Mouse (Mus musculus) heart, adult 18-20 months (tissue): ENCODE results near the gene Gramd1a. TPM values are rescaled to one million over a fixed set of nuclear protein-coding genes. Genes with fewer than 3 reads are reported as not detected.

Experiments used
- DNase-seq, 2 experiments: peaks; one replicate each; pipeline ENCODE4 v3.0.0; 2021 to 2022; ENCODE audit warnings: mixed read lengths in 1 of 2
- long read RNA-seq, 2 experiments: library from polyadenylated mRNA; stranded (forward); transcript quantifications; one replicate each; pipeline ENCODE4 v2.0.0; 2021
- total RNA-seq, 2 experiments: library from RNA; stranded (reverse); gene quantifications; 2 replicates each; pipeline ENCODE4 v1.2.3; 2021

Gramd1a gene
- total RNA-seq = 10 to 100 TPM; 26.6 to 34.5 TPM
- long read RNA-seq, experiment 1, partial matches to known transcripts = 3 of 27 reads
- long read RNA-seq, experiment 1, other reads (novel, unspliced or antisense) = 24 of 27 reads
- long read RNA-seq, experiment 2, partial matches to known transcripts = 8 of 27 reads
- long read RNA-seq, experiment 2, other reads (novel, unspliced or antisense) = 18 of 27 reads

DNA sequence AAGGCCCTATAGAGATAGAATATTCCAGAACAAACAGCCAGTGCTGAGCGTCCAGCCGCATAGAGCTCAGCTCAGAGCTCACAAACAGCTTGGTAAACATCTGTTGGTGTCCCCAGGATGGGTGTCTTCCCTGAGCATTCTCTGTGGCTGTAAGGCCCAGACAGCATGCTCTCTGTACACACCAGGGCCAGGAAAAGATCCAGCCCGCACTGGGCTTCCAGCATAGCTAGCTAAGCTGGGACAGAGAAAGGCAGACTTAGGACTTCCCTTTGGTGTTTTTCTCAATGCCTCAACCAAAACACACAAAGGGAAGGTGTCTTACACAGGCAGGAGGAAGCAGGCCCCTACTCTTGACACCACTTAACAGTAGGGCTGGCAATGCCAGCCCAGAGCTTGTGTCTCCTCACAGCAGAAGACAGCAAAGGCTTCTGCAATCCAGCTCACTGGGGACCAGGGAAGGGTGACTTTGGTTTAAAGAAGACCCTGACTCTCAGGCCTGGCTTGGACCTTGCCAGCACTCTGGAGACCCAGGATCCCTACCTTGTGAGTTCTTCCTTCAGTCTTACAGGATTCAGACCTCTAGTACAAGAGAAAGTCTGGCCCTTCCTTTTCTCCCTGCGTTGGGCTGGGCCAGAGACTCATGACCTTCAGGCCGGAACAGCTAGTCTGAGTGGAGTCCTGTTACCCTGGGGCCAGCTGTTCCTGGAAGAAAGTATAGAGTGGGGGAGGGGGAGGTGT lies at the start of gene Gramd1a:
TSS of gene Gramd1a (minus strand) at position 601 of the 738 bp plus-strand sequence.
- DNase-seq = peak; percentile 56 to 61

DNA sequence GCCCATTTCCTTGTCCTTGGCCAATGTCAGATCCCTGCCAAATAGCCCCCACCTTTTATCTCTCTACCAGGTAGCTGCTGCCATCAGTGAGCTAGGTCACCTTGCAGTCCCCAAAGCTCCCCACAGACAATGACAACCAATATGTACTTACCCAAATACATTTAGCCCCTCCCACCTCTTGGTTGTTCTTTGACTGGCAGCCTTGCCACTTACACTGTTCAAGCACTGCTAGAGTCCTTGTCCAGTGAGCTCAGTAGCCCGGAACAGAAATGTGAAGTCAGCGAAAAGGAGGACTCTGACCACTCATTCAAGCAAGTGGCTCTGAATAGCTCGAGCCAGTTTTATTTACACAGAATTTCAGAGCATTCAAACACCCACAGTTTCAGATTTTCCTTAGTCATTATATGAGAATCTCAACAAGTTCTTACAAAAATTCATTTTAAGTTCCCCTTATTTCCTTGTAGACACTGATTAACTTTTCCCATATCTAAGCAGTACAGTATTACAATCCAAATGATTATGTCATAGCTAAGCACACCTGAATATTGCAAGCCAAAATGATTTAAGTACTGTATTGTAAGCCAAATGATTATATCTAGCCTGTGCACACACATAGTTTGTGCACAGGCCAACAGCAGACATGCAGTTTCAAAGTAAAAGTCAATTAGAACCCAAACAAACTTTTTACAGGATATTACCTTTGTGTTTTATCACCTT lies 40.1 kb upstream of the Gramd1a start:
- DNase-seq = no peak

DNA sequence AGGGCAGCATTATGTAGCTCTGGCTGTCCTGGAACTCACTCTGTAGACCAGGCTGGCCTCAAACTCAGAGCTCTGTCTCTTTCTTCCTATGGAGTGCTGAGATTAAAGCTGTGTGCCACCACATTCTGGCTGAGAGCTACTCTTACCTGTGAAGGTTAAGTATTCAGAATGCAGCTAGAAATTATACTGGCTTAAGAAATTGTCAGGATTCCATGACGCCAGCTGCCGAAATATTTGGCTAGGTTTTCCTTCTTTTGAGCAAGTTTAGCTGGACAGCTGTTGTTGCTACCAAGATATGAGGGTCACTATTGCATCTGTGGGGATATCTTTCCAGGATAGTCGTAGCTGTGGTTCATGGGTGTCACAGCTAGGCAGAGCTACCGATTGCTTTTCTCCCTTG lies 29.0 kb upstream of the Gramd1a start:
- DNase-seq = peak in 1 of 2 experiments; percentile 22

- no peak for DNase-seq
Measured at GRCm38 (mm10) chr7:31182863-31183262, 27.2 kb upstream of the Gramd1a start.

DNA sequence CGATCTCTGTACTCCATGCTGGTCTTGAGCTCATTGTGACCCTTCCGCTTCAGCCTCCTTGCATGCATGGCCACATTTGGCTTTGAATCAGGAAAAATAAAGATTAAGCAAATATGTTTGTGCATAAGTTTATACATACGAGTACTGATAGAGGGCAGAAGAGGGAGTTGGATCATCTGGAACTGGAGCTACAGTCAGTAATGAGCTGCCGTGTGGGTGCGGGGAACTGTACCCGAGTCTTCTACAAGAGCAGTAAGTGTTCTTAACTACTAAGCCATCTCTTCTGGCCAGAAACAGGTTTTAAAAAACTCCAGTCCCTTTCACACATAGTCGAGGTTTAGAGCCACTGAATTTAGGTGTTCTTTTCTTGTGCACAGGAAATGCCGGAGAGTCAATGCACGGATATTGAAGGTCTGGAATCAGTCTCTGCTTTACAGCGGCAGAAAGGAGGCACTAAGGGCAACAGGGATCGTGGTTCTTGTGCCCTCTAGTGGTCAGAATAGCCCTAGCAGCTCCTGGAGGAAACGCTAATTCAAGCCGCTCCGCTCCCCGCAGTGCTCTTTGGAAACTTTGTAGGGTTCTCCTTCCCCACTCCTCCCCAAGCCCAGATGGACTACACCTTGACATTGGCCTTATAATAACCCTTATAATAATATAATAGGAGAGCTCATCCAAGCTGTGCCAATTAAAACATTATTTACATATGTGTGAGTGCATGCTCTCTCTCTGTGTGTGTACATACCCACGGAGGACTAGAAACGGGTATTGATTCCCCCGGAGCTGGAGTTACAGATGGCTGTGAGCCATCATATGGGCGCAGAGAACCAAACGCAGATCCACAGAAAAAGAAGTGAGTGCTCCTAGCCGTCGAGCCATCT lies 21.4 kb upstream of the Gramd1a start:
- DNase-seq = peak; percentile 70 to 89

- no peak for DNase-seq
Measured at GRCm38 (mm10) chr7:31175096-31175495, 19.4 kb upstream of the Gramd1a start.

DNA sequence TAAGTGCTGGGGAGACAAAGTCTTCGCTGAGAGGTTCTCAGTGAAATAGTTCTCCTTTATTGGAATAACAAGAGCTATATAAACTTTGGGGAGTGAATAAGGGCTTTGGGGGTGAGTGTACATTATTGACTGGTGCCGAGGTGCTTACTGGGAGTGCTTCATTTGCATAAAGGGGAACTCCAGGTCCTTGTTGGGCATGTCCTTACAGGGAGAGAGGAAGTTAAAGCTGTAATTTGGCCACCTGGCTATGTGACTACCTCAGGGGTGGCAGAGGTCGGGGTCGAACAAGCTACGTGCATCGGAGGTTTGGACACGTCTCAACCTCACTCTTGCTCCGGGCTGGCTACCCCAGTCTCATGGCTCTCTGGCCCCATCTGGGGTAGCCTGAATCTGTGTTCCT lies 18.8 kb upstream of the Gramd1a start:
- no peak for DNase-seq

DNA sequence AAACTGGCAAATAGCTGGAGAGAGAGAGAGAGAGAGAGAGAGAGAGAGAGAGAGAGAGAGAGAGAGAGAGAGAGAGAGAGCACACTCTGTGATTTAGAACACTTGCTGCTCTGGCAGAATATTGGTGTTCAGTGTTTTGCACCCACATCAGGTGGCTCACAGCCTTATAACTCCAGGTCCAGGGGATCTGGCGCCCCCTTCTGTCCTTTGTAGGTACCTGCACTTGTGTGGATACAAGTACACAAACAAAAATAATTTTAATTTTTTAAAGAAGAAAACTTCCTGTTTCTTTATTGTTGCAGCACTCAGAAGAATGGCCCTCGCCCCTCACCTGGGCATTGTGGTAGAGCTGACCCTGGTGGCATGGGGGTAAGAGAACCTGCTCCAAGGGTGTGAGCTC lies 16.5 kb upstream of the Gramd1a start:
- DNase-seq = peak in 1 of 2 experiments; percentile 56

DNA sequence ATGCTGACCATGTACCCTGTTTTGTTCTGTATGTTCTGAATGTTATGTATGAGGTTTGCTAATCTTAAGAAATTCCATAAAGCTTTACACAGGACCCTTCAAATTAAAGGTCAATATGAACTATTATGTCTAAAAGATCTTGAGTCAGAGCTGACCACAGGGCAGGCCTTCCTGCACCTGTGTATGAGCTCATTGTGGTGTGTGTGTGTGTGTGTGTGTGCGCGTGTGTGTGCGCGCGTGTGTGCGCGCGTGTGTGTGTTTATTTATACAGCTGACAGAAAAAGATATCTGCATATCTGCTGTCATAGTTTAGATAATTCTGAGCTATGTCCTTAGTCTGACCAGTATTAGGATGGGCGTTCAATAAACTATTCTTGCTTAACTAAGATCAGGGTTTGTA lies 14.8 kb upstream of the Gramd1a start:
- DNase-seq = no peak

DNA sequence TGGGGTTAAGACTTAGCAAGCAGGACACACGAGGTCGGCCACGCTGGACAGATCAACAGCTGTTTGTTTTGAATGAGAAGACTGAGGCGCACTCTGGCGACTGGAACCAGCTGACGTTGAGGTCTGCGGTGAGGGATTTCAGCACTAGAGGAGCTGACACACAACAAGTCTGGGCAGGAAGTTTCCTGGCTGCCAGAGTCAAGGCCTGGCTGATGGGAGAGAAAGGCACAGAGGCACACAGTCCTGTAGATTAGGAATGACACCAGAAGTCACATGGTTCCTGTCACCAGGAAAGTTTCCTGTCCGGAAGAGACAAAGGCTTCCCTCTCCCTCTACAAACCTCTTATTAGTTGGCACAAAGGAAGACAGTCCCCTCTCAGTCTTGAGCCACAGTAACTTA lies 12.7 kb upstream of the Gramd1a start:
- peak in 1 of 2 experiments; percentile 55 for DNase-seq

- no peak for DNase-seq
Measured at GRCm38 (mm10) chr7:31164748-31165147, 9.1 kb upstream of the Gramd1a start.

DNA sequence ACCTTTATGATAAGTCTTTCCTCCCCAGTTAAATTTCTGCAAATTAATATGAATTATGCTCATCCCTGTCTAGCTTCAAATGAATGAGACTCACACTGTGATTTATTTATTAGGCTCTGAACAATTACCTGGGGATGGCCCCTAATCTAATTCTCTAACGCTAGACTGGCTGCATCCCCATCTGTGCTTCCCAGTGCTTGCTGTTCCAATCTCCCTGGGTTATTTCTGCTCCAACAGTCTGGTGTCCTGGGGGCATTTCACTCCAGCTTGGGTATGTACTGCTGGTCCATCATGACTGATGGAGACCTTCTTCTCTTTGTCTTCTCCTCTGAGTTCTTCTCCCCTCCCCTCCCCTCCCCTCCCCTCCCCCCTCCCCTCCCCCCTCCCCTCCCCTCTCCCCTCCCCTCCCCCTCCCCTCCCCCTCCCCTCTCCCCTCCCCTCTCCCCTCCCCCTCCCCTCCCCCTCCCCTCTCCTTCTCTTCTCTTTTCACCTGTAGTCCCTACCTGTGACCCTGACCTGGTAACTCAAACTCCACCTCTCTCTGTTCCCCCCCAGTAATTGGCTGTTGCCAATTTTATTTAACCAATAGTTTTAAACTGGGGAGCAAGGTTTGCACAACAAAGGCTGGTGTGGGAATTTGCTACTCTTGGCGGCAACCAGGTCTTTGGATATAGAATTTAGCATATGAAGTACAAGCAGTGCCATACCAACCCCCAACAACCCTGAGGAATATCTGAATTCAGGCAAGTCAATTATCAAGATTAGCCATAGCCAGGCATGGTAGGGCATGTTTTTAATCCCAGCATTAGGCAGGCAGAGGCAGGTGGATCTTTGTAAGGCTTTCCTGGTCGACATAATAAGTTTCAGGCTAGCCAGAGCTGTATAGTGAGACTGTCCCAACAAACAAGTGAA lies 8.2 kb upstream of the Gramd1a start:
- DNase-seq = no peak

DNA sequence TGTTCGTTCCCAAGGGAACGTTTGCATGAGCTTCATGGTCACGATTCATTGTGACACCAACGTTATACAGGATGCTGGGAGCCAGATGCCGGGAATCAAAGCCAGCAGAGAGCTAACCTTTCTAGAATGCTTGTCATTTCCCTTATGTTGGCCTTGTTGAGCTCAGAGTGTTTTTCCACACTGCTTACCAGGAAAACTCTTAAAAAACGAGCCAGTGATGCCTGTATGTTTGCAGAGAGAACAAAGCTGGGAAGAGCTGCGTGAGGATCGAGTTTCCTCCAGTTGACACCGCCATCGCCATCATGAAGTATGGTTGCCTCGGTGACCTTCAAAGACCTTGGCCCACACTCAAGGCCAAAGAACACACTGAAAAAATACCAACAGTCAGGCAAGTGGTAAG lies 6.6 kb upstream of the Gramd1a start:
- DNase-seq = no peak

GRCm38 (mm10) chr7:31161831-31162230 lies 6.1 kb upstream of the Gramd1a start:
- no peak for DNase-seq

DNA sequence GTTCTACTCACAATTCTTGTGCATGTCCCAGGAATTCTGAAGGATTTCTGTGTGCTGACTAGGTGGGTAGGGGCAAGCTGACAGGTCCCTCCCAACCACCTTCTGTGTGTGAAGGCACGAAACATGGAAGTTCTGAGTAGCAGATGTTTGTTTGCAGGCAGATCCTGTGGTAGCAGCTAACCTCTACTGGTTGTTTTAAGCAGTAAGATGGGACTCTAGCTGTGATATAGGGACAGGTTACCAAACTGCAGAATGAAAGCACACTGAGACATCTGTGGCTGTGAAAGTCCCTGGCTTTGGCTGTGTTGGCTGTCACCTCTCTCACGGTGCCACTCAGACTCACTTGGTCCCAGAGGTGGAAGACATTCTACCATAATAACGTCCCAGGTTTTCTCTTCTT lies 5.5 kb upstream of the Gramd1a start:
- DNase-seq = no peak

- DNase-seq = no peak
Measured at GRCm38 (mm10) chr7:31160763-31161162, 5.1 kb upstream of the Gramd1a start.

DNA sequence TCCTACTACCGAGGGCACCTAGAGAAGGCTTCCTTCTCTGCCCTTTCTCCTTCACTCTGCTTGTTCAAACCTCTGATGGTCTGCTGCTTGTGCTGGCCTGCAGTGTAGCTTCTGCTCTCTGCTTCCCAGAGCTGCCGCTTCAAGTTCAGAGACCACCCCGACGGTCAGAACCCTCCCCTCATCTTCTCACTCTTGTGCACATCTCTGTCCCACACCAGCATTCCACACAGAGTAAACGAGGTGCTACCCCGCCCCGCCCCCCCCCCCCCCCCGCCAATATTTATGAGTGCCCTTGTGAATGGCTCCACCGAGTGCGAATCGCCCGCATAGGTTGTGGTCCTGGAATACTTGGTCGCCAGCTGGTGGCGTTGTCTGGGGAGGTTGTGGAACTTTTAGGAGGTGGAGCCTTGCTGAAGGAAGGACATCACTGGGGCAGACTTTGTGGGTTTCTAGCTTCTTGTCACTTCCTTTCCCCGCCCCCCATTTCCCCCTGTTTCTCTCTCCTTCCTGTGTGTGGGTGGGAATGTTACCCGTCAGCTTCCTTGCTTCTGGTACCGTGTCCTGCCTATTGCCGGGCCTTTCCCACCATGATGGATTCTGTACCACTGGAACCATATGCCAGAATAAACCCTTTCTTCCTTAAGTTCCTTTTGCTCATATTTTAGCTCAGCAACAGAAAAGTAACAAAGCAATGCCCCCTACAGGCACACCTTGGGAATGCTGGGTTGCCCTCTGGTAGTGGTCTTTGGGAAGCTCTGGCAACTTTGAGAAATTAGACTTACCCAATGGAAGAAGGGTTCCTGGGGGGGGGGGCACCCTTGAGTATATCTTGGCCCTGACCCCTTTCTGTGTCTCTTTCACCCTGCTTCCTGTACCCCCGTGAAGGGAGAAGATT lies 585 bp upstream of the Gramd1a start:
- DNase-seq = peak in 1 of 2 experiments; percentile 56

- DNase-seq = no peak
Measured at GRCm38 (mm10) chr7:31153536-31154320, 2.0 kb downstream of the Gramd1a start.
